Mouse (Mus musculus) cortical plate, adult 2 months (tissue): ENCODE measurements around the gene Gsdme. TPM values are rescaled to one million over a fixed set of nuclear protein-coding genes. Genes with fewer than 3 reads are reported as not detected.
A peak's percentile ranks its signal among the peaks of the same experiment; 100 is the strongest.

ENCODE experiments used
- H3K27ac ChIP-seq: fragments of 200-500 bp; 2 replicates; pipeline ENCODE4 v1.5.1; 2012; ENCODE audit warnings: low read length, control low read depth, inconsistent platforms; ENCODE audit not compliant: insufficient read depth
- H3K4me1 ChIP-seq: fragments of 200-500 bp; 2 replicates; pipeline ENCODE4 v1.6.1; 2011; ENCODE audit warnings: low read length; ENCODE audit not compliant: control insufficient read depth, insufficient read depth
- H3K4me3 ChIP-seq: fragments of 200-500 bp; 2 replicates; pipeline ENCODE4 v1.5.1; 2011; ENCODE audit warnings: mild to moderate bottlenecking, low read length, control low read depth; ENCODE audit not compliant: insufficient read depth
- CTCF ChIP-seq: fragments of 200-500 bp; IDR thresholded peaks from 2 replicates; pipeline ENCODE4 v1.5.1; 2011; ENCODE audit warnings: mild to moderate bottlenecking, control low read depth, low read length; ENCODE audit not compliant: insufficient read depth; ENCODE audit errors: extremely low read depth
- POLR2A ChIP-seq: fragments of 200-500 bp; IDR thresholded peaks from 2 replicates; pipeline ENCODE4 v1.6.1; 2011; ENCODE audit warnings: mild to moderate bottlenecking, low read length, control low read depth; ENCODE audit not compliant: insufficient read depth; ENCODE audit errors: extremely low read depth
- polyA plus RNA-seq: library from polyadenylated mRNA; depleted of rRNA; stranded (reverse); fragments of >200 nt; gene quantifications from 2 replicates; pipeline ENCODE4 v1.2.3, GENCODE M21; 2012

The Gsdme gene
- polyA plus RNA-seq, 1 experiment: 13.7 TPM

GRCm38 (mm10) chr6:50225232-50225631 lies 38.4 kb downstream of the Gsdme start:
- no peak for TF ChIP-seq POLR2A
- no peak for TF ChIP-seq CTCF
- Histone ChIP-seq H3K27ac (no peak overlapping the region), H3K4me1 (no peaks in the 10 kb centered on the region)

GRCm38 (mm10) chr6:50223606-50224005 lies 40.1 kb downstream of the Gsdme start:
- H3K4me3 ChIP-seq: no peak overlapping the region
- H3K27ac ChIP-seq: no peak overlapping the region
- H3K4me1 ChIP-seq: no peaks in the 10 kb centered on the region
- no peak for TF ChIP-seq POLR2A
- TF ChIP-seq CTCF: no peak

More at GRCm38 (mm10) chr6:50225232-50225631, 38.4 kb downstream of the Gsdme start:
- no peak overlapping the region for H3K4me3 ChIP-seq

DNA sequence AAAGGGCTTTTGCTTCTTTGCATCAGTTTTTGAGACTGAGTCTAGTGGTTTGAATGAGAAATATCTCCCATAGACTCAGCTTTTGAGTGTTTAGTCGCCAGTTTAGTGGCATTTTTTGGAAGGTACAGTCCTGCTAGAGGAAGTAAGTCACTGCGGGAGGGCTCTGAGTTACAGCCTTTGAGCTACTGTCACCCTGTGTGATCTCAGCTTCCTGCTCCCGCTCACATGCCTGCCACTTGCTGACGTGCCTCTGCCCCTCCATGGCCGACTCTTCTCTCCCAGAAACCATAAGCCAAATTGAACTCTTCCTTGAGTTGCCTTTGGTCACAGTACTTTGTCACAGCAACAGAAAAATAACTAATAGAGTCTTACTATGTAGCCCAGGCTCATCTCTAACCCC lies 40.7 kb downstream of the Gsdme start:
- Histone ChIP-seq H3K4me3 (no peak overlapping the region), H3K27ac (no peak overlapping the region), H3K4me1 (no peaks in the 10 kb centered on the region)
- TF ChIP-seq POLR2A: no peak
- no peak for TF ChIP-seq CTCF

DNA sequence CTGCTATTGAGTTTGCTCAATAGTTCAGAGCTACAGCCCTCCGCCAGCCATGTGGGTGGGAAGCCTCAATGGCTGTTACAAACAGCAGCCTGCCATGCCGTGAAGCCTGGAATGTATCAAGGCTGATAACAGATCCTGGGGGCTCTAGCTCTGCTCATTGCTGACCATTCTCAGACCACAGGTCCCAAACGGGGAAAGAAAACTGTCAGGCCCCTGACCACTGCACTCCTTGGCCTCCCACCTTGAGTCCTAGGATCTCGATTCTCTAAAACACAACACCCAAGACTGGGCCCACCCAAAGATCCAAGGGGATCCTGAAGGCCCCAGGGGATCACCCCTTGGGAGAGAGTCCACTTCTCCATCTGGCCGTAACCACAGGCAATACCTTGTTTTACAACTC lies 41.3 kb downstream of the Gsdme start:
- TF ChIP-seq POLR2A (no peak), CTCF (no peak)
- Histone ChIP-seq H3K4me3 (no peak overlapping the region), H3K4me1 (no peaks in the 10 kb centered on the region), H3K27ac (no peak overlapping the region)

DNA sequence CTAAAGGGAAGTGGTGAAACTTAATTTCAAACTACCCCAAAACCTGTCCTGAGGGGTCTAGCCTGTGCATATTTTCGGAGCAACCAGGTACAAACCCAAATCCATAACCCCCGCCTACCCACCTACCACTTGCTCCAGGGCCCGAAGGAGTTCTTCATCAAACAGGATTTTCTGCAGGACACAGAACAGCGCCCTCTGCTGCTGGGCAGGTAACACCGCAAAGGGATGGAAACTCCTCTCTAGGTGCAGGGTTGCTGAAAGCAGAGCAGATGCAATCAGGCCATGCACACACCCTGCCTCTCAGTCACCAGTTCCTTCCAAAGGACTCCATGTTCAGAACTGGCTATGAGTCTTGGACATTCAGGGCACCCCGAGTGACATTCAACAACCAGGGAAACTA lies 42.8 kb downstream of the Gsdme start:
- Histone ChIP-seq H3K4me1 (no peaks in the 10 kb centered on the region), H3K27ac (no peak overlapping the region), H3K4me3 (no peak overlapping the region)
- TF ChIP-seq CTCF: peak; percentile 77
- TF ChIP-seq POLR2A: no peak

DNA sequence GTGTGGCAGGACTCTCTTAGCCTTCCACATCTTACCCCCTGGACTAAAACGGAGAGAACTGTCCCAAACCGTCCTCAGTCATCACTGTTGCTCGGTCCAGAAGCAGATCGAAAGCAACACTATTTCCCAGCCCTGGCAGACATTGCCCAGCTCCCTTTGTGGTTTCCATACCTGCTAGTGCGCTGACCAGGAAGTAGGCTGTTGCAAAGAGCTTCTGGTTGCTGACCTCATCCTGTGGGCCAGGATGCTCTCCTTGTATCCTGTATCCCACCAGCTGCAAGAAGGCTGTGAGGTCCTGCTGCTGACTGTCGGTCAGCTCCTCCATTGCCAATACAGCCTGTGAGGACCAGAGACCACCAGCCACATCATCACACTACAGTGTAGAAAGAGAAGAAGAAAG lies 44.6 kb downstream of the Gsdme start:
- H3K27ac ChIP-seq: no peak overlapping the region
- TF ChIP-seq POLR2A (no peak), CTCF (no peak)
- H3K4me1 ChIP-seq: no peaks in the 10 kb centered on the region
- no peak overlapping the region for H3K4me3 ChIP-seq

- Histone ChIP-seq H3K4me3 (no peak overlapping the region), H3K27ac (no peak overlapping the region), H3K4me1 (no peaks in the 10 kb centered on the region)
- no peak for TF ChIP-seq POLR2A
- TF ChIP-seq CTCF: no peak
Measured at GRCm38 (mm10) chr6:50218628-50219027, 45.0 kb downstream of the Gsdme start.

DNA sequence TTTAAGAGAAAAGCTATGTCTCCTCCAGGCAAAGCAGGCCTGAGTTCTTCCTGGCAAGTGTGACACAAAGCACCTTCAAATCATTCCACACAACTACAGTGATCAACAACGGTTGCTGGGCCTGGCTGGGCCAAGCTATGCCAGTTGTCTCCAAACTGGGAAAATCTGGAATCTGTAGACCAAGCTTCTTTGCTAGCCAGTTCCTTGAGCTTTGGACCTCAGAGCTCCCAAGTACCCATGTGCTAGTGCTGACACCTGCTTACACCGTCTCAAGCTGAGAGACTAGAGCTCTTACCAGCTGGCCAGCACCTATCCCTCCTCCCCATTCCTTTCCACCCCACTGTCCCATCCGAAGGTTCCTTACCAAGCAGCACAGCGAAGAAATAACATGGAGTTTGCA lies 47.7 kb downstream of the Gsdme start:
- Histone ChIP-seq H3K27ac (no peak overlapping the region), H3K4me1 (no peaks in the 10 kb centered on the region), H3K4me3 (no peak overlapping the region)
- TF ChIP-seq CTCF (no peak), POLR2A (no peak)

DNA sequence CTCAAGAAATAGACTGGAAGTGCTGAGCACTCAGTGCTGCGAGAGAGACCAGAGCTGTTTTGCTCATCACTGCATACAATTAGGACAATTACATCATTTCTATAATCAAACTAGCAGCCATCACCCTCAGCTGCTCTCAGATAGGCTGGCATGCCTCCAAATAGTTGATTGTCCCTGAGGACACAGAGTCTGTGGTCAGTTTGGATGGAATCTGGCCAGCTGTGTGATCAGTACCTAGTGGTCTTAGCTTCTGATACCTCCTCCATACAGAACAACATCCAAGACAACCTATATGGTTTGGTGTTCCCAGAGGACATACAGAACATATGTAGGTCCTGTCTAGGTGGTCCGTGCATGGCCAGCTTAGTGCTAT lies 48.3 kb downstream of the Gsdme start:
- no peaks in the 10 kb centered on the region for H3K4me1 ChIP-seq
- no peak overlapping the region for H3K27ac ChIP-seq
- no peak for TF ChIP-seq CTCF
- no peak for TF ChIP-seq POLR2A
- H3K4me3 ChIP-seq: no peak overlapping the region

GRCm38 (mm10) chr6:50214711-50215372 lies 48.8 kb downstream of the Gsdme start:
- TF ChIP-seq POLR2A (no peak), CTCF (no peak)

DNA sequence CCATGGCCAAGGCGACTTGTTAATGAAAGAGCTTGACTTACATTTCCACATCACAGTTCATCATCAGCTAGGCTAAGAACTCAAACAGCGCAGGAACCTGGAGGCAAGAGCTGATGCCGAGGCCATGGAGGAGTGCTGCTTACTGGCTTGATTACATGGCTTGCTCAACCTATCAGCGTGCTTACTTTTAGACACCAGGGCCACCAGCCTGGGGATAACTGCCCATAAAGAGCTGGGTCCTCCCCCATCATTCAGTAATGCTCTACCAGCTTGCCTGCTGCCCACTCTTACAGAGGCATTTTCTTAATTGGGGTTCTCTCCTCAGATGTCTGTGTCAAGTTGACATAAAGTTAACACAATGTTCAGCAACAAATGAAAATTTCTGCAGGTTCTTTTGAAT lies 58.6 kb downstream of the Gsdme start:
- TF ChIP-seq CTCF: no peak
- TF ChIP-seq POLR2A: no peak
- H3K4me3 ChIP-seq: no peak overlapping the region
- peaks cover 2% of the 10 kb centered on the region; the same call in 1 of the 2 replicates for H3K4me1 ChIP-seq
- no peak overlapping the region for H3K27ac ChIP-seq

More at GRCm38 (mm10) chr6:50214711-50215372, 48.8 kb downstream of the Gsdme start:
- Histone ChIP-seq H3K4me3 (no peak overlapping the region), H3K4me1 (no peaks in the 10 kb centered on the region), H3K27ac (no peak overlapping the region)
